In the genomic region with DNA sequence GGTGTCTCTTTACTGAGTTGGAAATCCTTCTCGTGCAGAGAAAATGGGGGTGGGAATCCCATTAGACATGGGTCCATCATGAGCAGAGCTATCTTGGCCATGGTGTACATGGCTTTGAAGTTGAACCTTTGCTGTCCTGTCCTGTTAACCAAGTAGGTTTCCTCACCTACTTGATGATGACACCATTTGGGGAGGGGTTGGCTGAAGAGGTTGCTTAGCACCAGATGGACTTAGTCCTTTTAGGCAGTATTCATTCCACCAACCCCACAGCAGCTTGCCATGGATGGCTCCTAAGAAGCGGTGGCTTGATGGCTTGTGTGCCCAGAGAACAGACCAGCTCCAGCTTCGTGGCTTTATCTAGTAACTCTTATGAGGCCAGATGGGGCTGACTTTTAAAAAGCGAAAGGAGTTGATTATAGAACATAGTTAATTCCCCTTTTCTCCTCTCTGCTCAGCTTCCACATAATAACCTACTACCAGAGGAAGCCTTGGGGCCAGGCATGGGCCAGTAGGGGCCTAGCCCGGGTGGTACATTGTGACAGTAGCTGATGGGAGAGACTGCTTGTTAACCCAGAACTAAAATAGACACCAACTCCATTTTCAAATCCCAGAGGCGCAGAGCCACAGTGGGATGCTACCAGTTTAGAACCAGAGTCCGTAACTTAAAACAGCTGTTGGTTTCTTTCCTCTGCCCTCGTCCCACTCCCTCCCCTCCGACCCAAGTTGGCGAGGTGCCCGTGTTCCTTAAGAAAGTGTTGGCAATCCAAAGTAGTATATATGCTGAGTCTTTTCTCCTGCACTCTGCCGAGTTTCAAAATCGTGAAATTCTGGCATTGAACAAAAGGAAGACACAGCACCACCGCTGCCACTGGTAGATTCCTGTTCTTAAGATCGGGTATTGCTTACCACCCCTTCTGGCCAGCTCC, we compare ENCODE assay signal across 15 mouse cellular contexts.
DNase-seq lines count a peak whose midpoint lies in the region; ATAC-seq and TF ChIP-seq lines count a peak whose summit lies in the region.
"Had no signal": no experiment of that assay in that cellular context is flagged by ENCODE, and none has a peak within 500 bp of the region (broad histone marks: within the 10 kb centered on the region; RNA-seq: fewer than 3 reads in every experiment).

No protein-coding gene starts in this region.

- ATAC-seq in limb, embryonic 13.5 days (ENCODE audit: low FRiP score, low read depth), result 0 out of 2 replicates have a peak, but pooled peaks have one; percentile 25
- ATAC-seq in embryonic facial prominence, embryonic 15.5 days (ENCODE audit: insufficient number of reproducible peaks, low FRiP score, low TSS enrichment, low read depth), result peak; percentile 76
- peak; percentile 35; the same call in 1 of the 2 replicates for ATAC-seq in limb, embryonic 14.5 days (ENCODE audit: low FRiP score, low read depth)
- no peak for ATAC-seq in intestine, embryonic 15.5 days
- ATAC-seq: CD4-positive, CD25-positive, alpha-beta regulatory T cell, adult 4 months; forebrain, embryonic 16.5 days had no signal

- no peak for TF ChIP-seq POLR2A in limb, embryonic 14.5 days (IDR thresholded peaks at IDR 0.05; ENCODE audit: borderline replicate concordance, extremely low read depth, insufficient read depth, insufficient read length)

- no peak overlapping the region for H3K4me3 ChIP-seq in limb, embryonic 13.5 days
- H3K4me3 ChIP-seq in limb, embryonic 10.5 days, result no peak overlapping the region
- no peak overlapping the region for H3K4me3 ChIP-seq in embryonic facial prominence, embryonic 15.5 days (replicated peaks)
- H3K4me3 ChIP-seq in limb, embryonic 14.5 days (replicated peaks; ENCODE audit: low read length), result no peak overlapping the region
- no peak overlapping the region for H3K4me3 ChIP-seq in intestine, embryonic 15.5 days (replicated peaks)
- H3K4me3 ChIP-seq: erythroblast, embryonic 14.5 days; heart, embryonic 12.5 days; neural tube, embryonic 15.5 days had no signal

- H3K9me3 ChIP-seq in limb, embryonic 13.5 days, result no peaks in the 10 kb centered on the region
- H3K9me3 ChIP-seq in limb, embryonic 10.5 days (replicated peaks), result no peaks in the 10 kb centered on the region
- no peaks in the 10 kb centered on the region for H3K9me3 ChIP-seq in embryonic facial prominence, embryonic 15.5 days (replicated peaks)
- H3K9me3 ChIP-seq in limb, embryonic 14.5 days (ENCODE audit: control insufficient read depth, low read length), result no peaks in the 10 kb centered on the region
- H3K9me3 ChIP-seq in intestine, embryonic 15.5 days, result no peaks in the 10 kb centered on the region
- H3K9me3 ChIP-seq: heart, embryonic 12.5 days; neural tube, embryonic 15.5 days had no signal

- H3K36me3 ChIP-seq in limb, embryonic 13.5 days, result peaks cover 60% of the 10 kb centered on the region
- H3K36me3 ChIP-seq in limb, embryonic 10.5 days, result peaks cover 23% of the 10 kb centered on the region
- H3K36me3 ChIP-seq in embryonic facial prominence, embryonic 15.5 days, result peaks cover 44% of the 10 kb centered on the region
- H3K36me3 ChIP-seq in limb, embryonic 14.5 days (ENCODE audit: control insufficient read depth, insufficient read depth, low read length), result peaks cover 50% of the 10 kb centered on the region
- H3K36me3 ChIP-seq in intestine, embryonic 15.5 days, result peaks cover 18% of the 10 kb centered on the region

- WGBS in limb, embryonic 13.5 days, result 75% methylated on average over 15 of the region's 15 CpGs
- 90% methylated on average over 15 of the region's 15 CpGs for WGBS in limb, embryonic 10.5 days
- 44% methylated on average over 15 of the region's 15 CpGs for WGBS in embryonic facial prominence, embryonic 15.5 days
- WGBS in limb, embryonic 14.5 days, result 61% methylated on average over 15 of the region's 15 CpGs
- 84% methylated on average over 15 of the region's 15 CpGs for WGBS in intestine, embryonic 15.5 days

- no peaks in the 10 kb centered on the region for H3K27me3 ChIP-seq in limb, embryonic 13.5 days
- H3K27me3 ChIP-seq in limb, embryonic 10.5 days (ENCODE audit: low read depth, poor library complexity, severe bottlenecking), result no peaks in the 10 kb centered on the region
- H3K27me3 ChIP-seq in embryonic facial prominence, embryonic 15.5 days, result no peaks in the 10 kb centered on the region
- H3K27me3 ChIP-seq in limb, embryonic 14.5 days (ENCODE audit: control insufficient read depth, insufficient read depth, low read length), result no peaks in the 10 kb centered on the region
- H3K27me3 ChIP-seq in intestine, embryonic 15.5 days (replicated peaks), result no peaks in the 10 kb centered on the region
- H3K27me3 ChIP-seq: heart, embryonic 12.5 days; neural tube, embryonic 15.5 days had no signal

- H3K4me2 ChIP-seq in limb, embryonic 13.5 days (replicated peaks), result no peak overlapping the region
- no peak overlapping the region for H3K4me2 ChIP-seq in embryonic facial prominence, embryonic 15.5 days (replicated peaks)
- H3K4me2 ChIP-seq in limb, embryonic 14.5 days (replicated peaks; ENCODE audit: low read depth, low read length, severe bottlenecking), result no peak overlapping the region
- H3K4me2 ChIP-seq in intestine, embryonic 15.5 days (replicated peaks), result no peak overlapping the region
- H3K4me2 ChIP-seq: heart, embryonic 12.5 days; neural tube, embryonic 15.5 days had no signal

- peaks cover 12% of the 10 kb centered on the region for H3K4me1 ChIP-seq in limb, embryonic 13.5 days
- H3K4me1 ChIP-seq in limb, embryonic 10.5 days, result no peaks in the 10 kb centered on the region
- H3K4me1 ChIP-seq in embryonic facial prominence, embryonic 15.5 days, result peaks cover 25% of the 10 kb centered on the region
- peaks cover 5% of the 10 kb centered on the region for H3K4me1 ChIP-seq in limb, embryonic 14.5 days (ENCODE audit: control insufficient read depth, insufficient read depth, low read length)
- H3K4me1 ChIP-seq in intestine, embryonic 15.5 days (replicated peaks), result no peaks in the 10 kb centered on the region
- H3K4me1 ChIP-seq: neural tube, embryonic 15.5 days had no signal

- H3K9ac ChIP-seq in limb, embryonic 13.5 days, result no peak overlapping the region
- H3K9ac ChIP-seq in embryonic facial prominence, embryonic 15.5 days, result no peak overlapping the region
- no peak overlapping the region for H3K9ac ChIP-seq in limb, embryonic 14.5 days (ENCODE audit: low read depth, low read length, severe bottlenecking)
- no peak overlapping the region for H3K9ac ChIP-seq in intestine, embryonic 15.5 days
- H3K9ac ChIP-seq: heart, embryonic 12.5 days; neural tube, embryonic 15.5 days had no signal

- no peak for DNase-seq in limb, embryonic 10.5 days (ENCODE audit: low spot score)
- peak; percentile 65 for DNase-seq in NIH3T3 (ENCODE audit: low read depth)
- DNase-seq in limb, embryonic 14.5 days (ENCODE audit: low spot score), result peak; percentile 62
- no peak for DNase-seq in cerebellum, adult 11 months
- DNase-seq: cerebellum, adult 11-12 months; gastrocnemius, postnatal 25 days; left cerebral cortex, postnatal 4 days had no signal

- H3K27ac ChIP-seq in limb, embryonic 13.5 days, result peak overlapping the region; percentile 40; the same call in 1 of the 2 replicates
- H3K27ac ChIP-seq in limb, embryonic 10.5 days, result no peak overlapping the region
- peak overlapping the region; percentile 73 for H3K27ac ChIP-seq in embryonic facial prominence, embryonic 15.5 days (replicated peaks)
- no peak overlapping the region for H3K27ac ChIP-seq in limb, embryonic 14.5 days (replicated peaks; ENCODE audit: low read depth, low read length)
- H3K27ac ChIP-seq in intestine, embryonic 15.5 days, result no peak overlapping the region
- H3K27ac ChIP-seq: neural tube, embryonic 15.5 days had no signal

Comparison
In these comparisons a context has a peak if more than half of its experiments do, and no peak if none do; other contexts are left out.
1. H3K27ac ChIP-seq: peak in limb, embryonic 13.5 days (single experiment) and embryonic facial prominence, embryonic 15.5 days (single experiment); none in limb, embryonic 10.5 days (single experiment), limb, embryonic 14.5 days (single experiment) and intestine, embryonic 15.5 days (single experiment).
2. DNase-seq: peak in NIH3T3 (single experiment) and limb, embryonic 14.5 days (single experiment); none in limb, embryonic 10.5 days (single experiment) and cerebellum, adult 11 months (single experiment).